ENCODE assay signal across 23 mouse cellular contexts in the genomic region with DNA sequence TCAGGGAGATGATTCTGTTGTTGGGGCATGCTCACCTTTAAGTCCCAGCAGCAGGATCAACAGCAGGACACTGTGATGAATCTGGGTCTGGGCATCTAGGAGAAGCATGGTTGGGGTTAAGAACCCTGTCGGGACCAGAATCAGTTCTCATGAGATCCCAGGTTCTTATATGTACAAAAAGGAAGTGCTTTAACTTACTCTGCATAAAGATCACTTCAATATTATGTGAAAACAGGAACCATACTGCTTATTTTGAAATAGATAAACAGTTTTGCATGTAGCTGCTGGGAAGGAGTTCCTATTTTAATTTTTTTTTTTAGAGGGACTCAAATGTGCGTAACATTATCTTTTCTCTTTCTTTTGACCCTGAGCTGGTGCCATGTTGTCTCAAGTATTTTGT. TPM values are rescaled to one million over a fixed set of nuclear protein-coding genes. Genes with fewer than 3 reads are reported as not detected.
"Had no signal": no experiment of that assay in that cellular context is flagged by ENCODE, and none has a peak within 500 bp of the region (broad histone marks: within the 10 kb centered on the region; RNA-seq: fewer than 3 reads in every experiment).

A gene (minus strand): TSS at position 223 of the 400 bp plus-strand sequence.

- H3K4me3 ChIP-seq: kidney, embryonic 15.5 days; limb, embryonic 13.5 days; liver, embryonic 13.5 days; megakaryocyte, embryonic 14.5 days; midbrain, embryonic 12.5 days had no signal

- H3K4me2 ChIP-seq: kidney, embryonic 15.5 days; limb, embryonic 13.5 days; liver, embryonic 13.5 days; midbrain, embryonic 12.5 days had no signal

- ATAC-seq: intestine, embryonic 16.5 days; midbrain, embryonic 16.5 days had no signal

- H3K4me1 ChIP-seq: kidney, embryonic 15.5 days; limb, embryonic 13.5 days; liver, embryonic 13.5 days; megakaryocyte, embryonic 14.5 days; midbrain, embryonic 12.5 days had no signal

- H3K36me3 ChIP-seq: kidney, embryonic 15.5 days; limb, embryonic 13.5 days; liver, embryonic 13.5 days; midbrain, embryonic 12.5 days had no signal

- H3K27me3 ChIP-seq: kidney, embryonic 15.5 days; limb, embryonic 13.5 days; liver, embryonic 13.5 days; megakaryocyte, embryonic 14.5 days; midbrain, embryonic 12.5 days had no signal

- DNase-seq: kidney, adult 2 months; kidney, postnatal 14 days; left cerebral cortex, postnatal 4 days; liver, embryonic 13.5 days; lung, adult 18-20 months; right cerebral cortex, adult 18-20 months; right cerebral cortex, postnatal 25 days; thymus, adult 2 months; thymus, postnatal 36 days had no signal

- H3K27ac ChIP-seq: kidney, embryonic 15.5 days; limb, embryonic 13.5 days; liver, embryonic 13.5 days; midbrain, embryonic 12.5 days had no signal

- H3K9me3 ChIP-seq: kidney, embryonic 15.5 days; limb, embryonic 13.5 days; liver, embryonic 13.5 days; megakaryocyte, embryonic 14.5 days; midbrain, embryonic 12.5 days had no signal

- H3K9ac ChIP-seq: kidney, embryonic 15.5 days; limb, embryonic 13.5 days; liver, embryonic 13.5 days; midbrain, embryonic 12.5 days had no signal

RNA-seq across cellular contexts. Expression of the gene that starts here (rescaled TPM):
- total RNA-seq: layer of hippocampus, adult 8-10 months; layer of hippocampus, postnatal 14 days; left cerebral cortex, adult 18-20 months; left cerebral cortex, postnatal 10 days; left cerebral cortex, postnatal 4 days had no signal
- polyA plus RNA-seq: kidney, adult 2 months; kidney, embryonic 15.5 days; limb, embryonic 13.5 days; lung, embryonic 16.5 days; midbrain, embryonic 12.5 days; midbrain, embryonic 16.5 days; neural tube, embryonic 14.5 days; stomach, embryonic 14.5 days; testis, adult 2 months had no signal
